Mouse (Mus musculus): ENCODE measurements around the gene Fbxw11.

- TF ChIP-seq CTCF (conservative IDR thresholded peaks at IDR 0.05; ENCODE audit: low read length): no peak
- no peak for TF ChIP-seq NANOG (IDR thresholded peaks at IDR 0.05; ENCODE audit: borderline replicate concordance, low read length)
Observed at GRCm38 (mm10) chr11:32782724-32783123, 140.2 kb downstream of the Fbxw11 start.

Data from E14TG2a.4 (cell line).